Comparison of ENCODE assay signal across 12 mouse cellular contexts in the genomic region with DNA sequence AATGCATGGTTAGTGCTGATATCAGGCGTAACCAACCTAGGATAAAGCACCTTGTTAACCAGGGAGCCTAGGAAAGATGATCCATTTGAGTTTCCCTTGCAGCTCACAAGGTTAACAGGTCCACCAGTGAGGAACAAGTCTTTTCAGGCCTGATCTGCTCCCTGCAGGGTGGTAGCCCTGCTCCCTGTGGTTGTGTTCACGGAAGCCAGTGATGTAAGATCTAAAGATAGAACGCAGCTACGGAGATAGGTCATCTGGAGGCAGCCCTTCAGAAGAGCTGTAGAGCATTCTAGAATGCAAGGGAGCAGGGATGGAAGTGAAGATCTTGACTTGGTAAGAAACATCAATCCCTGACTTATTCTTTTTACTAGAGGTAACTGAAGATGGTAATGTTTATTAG. TPM values are rescaled to one million over a fixed set of nuclear protein-coding genes. Genes with fewer than 3 reads are reported as not detected.
DNase-seq lines count a peak whose midpoint lies in the region; ATAC-seq lines count a peak whose summit lies in the region.
"Had no signal": no experiment of that assay in that cellular context is flagged by ENCODE, and none has a peak within 500 bp of the region (broad histone marks: within the 10 kb centered on the region; RNA-seq: fewer than 3 reads in every experiment).

No protein-coding gene starts in this region.

- DNase-seq in heart, adult 9 months (ENCODE audit: low spot score in 2 of 2), result peak; percentile 25 to 40
- no peak for DNase-seq in heart, postnatal 36 days
- peak; percentile 74 for DNase-seq in 416B (ENCODE audit: low read depth)
- DNase-seq in CD4-positive helper T cell, adult 2 months (ENCODE audit: low read depth, low spot score), result peak; percentile 31
- no peak for DNase-seq in left cerebral cortex, postnatal 10 days (ENCODE audit: extremely low spot score in 1 of 2, low spot score in 2 of 2)
- no peak for DNase-seq in left cerebral cortex, adult 11 months (ENCODE audit: low spot score)
- DNase-seq: kidney, adult 11 months; kidney, postnatal 14 days; liver, embryonic 13.5 days; thymus, postnatal 14 days had no signal

- peak; percentile 88 for ATAC-seq in granulocyte monocyte progenitor cell, adult 5-6 weeks (replicated peaks; ENCODE audit: poor library complexity, severe bottlenecking)
- ATAC-seq: hindbrain, embryonic 16.5 days had no signal

- intact Hi-C loops in heart, postnatal 36 days (cut with DNase I), result no loop called here
- intact Hi-C loops in left cerebral cortex, postnatal 10 days (cut with DNase I), result no loop called here

RNA-seq across cellular contexts. Expression of gene Jak1, which starts 18.9 kb away (rescaled TPM):
- 10 to 100 TPM; 86.8 to 93.7 TPM for total RNA-seq in heart, postnatal 36 days (2021)
- total RNA-seq in granulocyte monocyte progenitor cell, adult 5-6 weeks (2014; fragmentation: Nextera tagmentation), result 46.7 and 47.4 TPM in 2 replicates
- 52.4 and 57.7 TPM in 2 replicates for total RNA-seq in granulocyte monocyte progenitor cell, adult 5-6 weeks (2017)
- total RNA-seq in left cerebral cortex, postnatal 10 days (2021), result 100 to 1,000 TPM; 120 to 126 TPM

Comparison
In these comparisons a context has a peak if more than half of its experiments do, and no peak if none do; other contexts are left out.
1. DNase-seq: peak in heart, adult 9 months (2 of 2), 416B (single experiment) and CD4-positive helper T cell, adult 2 months (single experiment); none in heart, postnatal 36 days (0 of 2), left cerebral cortex, postnatal 10 days (0 of 2) and left cerebral cortex, adult 11 months (single experiment).